Mouse (Mus musculus): Measurements from ENCODE around the gene Mab21l2. TPM values are rescaled to one million over a fixed set of nuclear protein-coding genes. Genes with fewer than 3 reads are reported as not detected.

Mab21l2 gene
- 10.9 and 11.4 TPM in 2 replicates for total RNA-seq (2021)
- long read RNA-seq, transcript Mab21l2-202 (1 exons, 2,580 nt), result major isoform, 11 of 11 reads
- long read RNA-seq, partial matches to known transcripts, result 0 of 11 reads
- long read RNA-seq, other reads (novel, unspliced or antisense), result 0 of 11 reads

DNA sequence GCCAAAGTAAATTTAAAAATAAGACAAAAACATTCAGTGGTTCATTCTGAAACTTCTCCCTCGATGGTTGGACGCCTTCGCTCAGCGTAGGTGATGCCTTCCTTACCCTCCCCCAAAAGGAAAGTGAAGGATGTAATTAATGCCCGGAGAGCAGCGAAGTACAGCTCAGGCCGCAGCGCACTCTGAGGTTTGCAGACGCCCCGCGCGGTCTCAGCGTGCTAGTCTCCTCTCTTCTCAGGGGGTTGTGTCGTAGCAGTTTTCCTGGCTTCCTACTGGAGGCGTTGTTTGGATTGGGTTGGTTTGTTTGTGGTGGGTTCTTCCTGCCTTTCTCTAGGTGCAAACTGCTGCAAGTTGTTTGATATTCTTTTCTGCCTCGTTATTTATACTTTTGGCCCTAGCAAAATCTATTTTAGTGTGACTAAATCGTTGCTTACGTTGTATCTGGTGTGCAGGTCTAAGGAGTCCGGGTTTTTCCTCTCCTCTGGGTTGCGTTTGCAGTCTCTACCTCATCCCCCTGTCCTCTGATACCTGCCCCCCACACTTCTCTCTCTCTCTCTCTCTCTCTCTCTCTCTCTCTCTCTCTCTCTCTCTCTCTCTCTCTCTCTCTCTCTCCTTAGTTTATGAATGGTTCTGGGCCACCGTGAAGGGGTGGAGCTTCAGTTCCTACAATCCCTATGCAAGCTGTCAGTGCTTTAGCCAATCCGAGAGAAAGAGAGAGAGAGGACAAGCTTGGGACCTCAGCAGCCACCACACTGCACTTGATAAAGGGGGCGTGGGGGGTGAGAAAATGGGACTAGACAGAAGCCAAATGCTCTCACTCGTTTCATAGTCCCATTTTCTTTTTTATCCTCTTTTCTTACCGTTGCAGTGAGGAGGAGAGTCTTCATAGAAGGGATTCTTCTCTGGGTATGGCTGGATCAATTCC lies at the start of gene Mab21l2:
TSS of gene Mab21l2 (minus strand) at position 539 of the 925 bp plus-strand sequence.
- no peak for DNase-seq

DNA sequence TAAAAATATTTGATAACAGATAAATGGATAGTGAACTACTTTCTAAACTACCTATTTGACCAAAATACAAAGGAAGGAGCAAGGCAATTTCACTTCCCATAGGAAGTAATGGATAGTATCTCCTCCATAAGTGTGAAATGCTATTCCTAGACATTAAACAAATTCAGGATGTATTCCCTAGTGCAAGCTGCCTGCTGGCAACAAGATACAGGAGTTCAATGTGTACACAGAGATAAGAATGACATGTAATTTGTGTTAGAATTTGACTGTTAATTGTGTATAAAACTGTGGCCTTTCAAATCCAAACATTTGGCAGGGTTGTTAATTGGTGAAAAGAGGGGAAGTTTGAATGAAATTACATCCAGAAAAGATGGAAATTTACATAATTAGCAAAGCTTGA lies 26.9 kb upstream of the Mab21l2 start:
- no peak for DNase-seq

DNA sequence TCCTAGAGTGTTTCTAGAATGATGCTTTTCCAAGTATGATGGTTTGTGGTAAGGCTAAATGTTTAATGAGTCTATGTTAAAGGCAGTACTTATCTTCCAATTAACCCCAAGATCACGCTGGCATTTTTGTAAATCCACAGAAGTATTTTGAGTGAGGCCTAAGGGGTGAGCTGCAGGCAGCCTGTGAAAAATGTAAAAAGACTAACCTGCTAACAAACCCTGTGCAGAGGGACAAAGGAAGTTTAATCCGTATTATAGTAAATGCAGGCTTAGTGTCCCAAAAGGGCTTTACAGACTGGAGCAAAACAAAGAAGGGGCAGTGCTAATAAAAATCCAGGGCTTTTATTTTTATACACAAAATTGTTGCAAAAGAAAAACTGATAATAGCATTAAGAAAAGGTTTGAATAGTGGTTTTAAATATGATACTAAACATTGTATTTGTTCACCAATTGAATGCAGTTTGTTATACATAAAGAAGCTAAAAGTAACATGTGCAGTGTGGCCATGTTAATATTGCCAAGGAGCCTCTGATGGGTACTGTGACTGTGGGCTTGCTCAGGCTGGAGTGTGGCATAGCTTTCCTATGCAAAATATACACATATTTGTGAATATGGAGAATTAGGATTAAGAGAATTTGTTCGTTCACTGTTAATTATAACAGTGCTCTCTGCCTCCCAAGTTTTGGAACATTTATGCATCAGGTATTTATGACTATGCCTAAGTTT lies 24.3 kb upstream of the Mab21l2 start:
- no peak for DNase-seq

DNA sequence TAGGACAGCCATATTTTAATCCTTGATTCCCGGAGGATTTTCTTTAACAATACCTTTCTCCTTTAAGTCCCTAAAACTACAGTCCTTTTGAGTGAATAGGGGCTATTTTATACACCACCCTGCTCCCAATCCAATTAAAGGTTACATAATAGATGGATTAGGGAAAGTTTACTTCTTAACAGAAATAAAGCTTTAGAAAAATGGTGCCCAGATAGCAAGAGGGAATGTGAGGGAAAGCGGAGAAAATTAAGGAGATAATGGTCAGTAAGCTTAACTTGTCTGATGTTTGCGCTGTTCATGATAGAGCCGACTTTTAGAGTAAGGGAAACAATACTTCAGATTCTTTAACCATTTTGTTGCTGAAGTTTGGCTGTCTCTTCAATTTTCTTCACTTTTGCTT lies 23.1 kb upstream of the Mab21l2 start:
- DNase-seq, result no peak

DNA sequence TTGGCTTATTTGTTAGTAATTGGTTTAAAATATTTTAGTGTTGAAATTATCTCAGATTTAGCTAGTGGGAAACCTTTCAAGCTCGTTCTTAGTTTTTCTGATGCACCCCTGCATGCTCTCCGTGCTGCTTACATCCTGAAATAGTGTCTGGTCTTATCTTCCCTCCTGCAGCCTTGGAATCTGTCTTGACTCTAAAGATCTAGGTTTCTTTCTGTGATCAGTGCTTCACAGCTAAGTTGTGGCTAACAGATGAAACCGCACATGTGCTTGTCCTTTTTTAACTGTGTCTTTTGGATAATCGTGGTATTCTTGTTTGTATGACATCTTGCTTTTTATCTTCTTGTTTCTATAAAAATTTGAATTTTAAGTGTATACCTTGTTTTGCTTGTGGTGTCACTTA lies 18.9 kb upstream of the Mab21l2 start:
- DNase-seq, result no peak

DNA sequence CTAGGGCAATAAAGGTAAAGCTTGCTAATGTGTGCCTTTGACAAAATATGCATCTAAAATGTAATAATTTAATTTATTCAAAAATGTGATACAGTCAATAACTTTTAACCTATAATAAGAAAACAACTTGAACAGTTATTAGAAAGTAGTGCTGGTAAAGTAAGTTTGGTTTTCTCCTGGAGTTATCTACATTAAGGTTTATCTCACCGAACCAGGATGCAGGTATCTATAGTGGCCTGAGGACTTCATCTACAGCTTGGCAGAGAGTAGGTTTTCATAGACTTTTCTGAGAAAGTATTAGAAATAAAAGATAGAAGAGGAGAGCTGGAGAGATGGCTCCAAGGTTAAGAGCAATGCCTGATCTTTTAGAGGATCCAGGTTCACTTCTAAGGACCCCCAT lies 13.0 kb upstream of the Mab21l2 start:
- no peak for DNase-seq

DNA sequence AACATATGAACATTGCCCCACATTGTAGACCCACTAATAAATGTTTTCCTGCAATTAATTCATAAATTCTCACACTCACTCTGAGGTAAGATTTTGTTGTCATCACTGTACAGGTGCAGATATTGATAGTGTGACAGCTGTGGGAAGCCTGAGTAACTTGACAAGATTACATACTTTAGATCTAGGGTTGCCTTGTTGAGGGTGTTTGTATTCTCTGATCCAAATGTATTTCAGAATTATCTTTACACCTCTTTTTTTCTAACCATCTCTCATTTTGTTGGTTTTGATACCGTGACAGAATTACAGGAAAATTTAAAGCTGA lies 12.6 kb upstream of the Mab21l2 start:
- DNase-seq, result no peak

DNA sequence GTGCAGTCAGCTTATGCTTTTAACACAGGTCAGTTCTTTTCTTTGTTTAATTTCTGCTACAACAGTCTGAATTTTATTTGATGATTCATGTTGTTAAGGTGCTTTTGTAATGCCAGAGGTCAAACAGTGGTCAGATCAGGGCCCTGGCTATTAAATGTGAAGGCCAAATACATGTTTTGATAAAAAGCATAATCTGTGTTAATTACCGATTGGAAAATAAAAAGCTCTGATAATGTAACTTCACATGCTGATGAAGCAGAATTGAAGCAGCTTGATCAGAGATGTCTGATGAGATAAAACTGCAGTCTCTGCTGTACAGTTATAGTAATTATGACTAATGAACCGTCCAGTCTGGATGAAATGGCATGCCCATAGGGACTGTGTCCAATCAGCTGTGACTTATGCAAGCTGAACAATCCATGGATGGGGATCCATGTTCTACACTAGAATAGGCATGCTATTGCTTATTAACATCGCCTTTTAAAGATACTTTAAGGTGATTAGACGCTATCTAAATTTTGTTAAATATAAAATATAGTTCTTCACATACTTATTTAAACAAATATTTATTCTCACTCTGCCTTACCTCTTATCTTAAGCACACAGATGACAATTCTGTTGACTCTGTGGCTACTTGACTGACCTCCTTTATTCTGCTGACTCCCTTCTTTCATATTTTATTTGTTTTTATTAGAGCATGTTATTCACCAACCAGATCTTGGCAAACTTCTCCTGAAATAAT lies 12.0 kb upstream of the Mab21l2 start:
- DNase-seq, result no peak

DNA sequence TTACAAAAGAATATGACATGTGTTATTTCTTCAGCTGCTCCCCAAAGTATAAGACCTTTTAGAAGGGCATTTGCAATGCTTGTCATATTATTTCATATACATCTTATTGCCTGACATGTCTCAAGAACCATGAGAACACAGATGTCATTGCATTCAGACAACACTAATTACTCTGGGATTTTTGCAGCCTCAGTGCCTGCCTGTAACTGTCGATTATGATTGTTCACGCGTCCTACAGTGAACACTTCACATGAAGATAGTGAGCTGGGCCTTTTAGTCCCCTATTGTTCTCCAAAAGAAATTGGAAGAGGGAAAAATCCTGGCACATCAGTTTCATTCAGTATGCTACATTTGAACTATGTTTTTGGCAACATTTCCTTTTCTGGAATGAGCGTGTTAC lies 11.2 kb upstream of the Mab21l2 start:
- no peak for DNase-seq

DNA sequence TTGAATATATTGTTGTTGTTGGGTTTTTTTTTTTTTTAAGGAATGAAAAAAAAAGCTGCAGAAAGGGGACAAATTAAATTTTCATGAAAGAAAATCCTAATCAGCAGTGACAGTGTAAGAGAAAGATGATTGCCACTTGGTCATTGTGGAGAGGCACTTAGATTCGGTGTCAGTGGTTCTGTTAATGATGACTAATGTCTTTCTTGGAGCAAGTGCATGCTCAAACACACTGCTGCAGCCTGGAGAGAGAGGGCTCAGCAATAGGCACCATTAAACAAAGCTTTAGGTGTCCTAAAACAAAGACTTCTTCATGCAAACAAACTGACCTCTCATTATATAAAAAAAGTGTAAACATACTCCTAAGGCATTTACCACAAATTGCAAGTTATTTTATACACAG lies 10.5 kb upstream of the Mab21l2 start:
- no peak for DNase-seq

DNA sequence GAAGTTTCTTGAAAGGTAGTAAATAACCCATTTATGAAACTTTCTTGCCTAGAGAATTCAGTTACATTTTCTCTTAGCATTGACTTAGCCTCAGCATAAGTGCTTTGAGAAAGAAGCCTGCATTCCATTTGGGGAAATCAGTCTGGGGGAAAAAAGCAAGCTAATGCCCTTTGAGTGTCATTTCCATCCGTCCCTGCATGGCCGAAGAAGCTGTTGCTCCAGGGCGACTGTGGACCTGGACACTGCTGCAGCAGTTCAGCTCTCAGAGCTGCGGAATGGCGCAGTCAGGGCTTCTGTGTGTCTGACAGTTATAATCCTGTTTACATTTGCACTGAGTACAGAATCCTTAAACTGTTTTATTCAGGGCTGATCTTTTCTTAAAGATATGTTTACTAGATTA lies 3.7 kb upstream of the Mab21l2 start:
- no peak for DNase-seq

DNA sequence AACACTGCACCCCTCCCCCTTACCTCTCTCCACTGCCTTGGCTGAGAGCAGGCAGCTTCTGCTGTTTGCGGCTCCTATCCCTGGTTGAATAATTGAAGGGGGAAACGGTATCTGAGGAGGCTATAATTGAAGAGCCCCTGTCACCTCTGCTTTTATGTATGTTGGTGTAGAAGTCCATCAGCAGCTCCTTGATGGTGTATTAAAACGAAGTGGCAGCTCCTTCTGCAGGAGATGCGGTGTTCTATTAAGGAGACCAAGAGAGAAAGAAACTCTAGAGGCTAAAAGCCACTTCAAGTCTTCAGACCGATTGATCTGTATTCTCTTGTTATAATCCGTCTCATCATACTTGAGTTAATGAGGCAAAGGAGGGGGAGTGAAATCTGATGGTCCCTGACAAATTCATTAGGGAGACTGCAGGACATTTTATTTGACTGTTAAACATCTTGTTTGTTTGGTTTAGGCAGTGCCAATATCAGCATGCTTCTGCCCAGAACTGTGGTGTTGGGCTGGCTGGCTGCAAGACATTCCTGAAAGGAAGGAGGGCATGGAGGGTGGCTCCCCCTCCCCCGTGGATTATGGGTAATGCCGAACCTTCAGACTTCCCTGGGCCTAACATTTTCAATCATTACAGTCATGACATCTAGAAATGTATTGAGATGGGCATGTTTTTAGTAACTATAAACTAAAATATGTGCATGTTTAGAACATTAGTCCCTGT lies 2.7 kb upstream of the Mab21l2 start:
- no peak for DNase-seq

DNA sequence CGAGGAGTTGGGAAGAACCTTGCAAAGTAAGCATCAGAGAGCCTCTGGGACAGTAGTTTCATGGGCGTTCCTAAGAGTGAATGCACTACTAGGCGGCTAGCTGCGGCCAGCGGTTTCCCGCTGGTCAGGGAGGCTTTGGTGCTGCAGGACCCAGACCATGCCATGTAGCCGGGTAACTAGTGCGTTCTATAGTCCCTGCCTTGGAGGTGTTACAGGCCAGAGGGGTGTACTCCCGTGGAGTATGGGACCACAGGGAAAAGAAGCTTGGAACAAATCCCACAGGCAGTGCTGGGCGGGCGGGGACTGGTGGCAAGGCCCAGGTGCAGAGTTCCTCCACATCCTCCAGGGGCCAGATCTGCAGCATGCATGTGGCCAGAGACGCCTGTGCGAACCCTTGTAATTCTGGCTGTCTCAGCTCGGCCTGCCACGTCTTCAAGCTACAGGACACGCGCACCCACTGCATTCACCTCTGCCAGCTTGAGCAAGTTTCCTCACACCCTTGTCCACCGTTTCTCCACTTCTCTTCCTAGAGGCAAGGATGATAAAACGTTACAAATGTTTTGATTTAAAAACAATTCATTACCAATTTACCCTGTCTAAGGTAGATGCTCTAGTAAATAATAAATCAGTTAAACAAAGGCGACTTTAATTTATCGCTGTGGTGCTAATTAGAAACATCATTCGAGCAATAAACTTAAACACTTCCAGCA lies 2.0 kb upstream of the Mab21l2 start:
- DNase-seq, result no peak

DNA sequence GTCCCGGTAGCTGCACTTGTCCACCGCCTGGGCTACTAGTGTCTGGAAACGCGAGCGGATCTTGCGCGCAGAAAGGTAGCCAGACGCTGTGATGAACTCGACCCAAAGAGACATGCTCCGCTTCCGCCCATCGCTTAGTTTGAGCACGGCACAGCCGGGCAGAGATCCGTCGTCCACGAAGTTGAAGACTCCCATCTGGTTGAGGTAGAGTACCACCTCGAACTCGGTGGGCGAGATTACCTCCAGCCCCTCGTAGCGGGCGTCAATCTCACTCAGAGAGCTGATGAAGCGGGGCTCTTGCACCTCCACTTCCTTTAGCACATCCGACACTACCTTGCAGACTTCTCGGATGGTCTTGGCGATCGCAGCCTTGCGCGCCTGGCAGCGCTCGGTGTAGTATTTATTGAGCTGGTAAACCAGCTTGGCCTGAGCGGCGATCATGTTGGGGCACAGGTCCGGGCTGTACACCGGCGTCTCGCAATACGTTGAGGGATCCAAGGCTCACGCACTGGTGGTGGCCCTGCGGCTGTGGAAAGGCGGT lies 1.1 kb downstream of the Mab21l2 start:
- DNase-seq, result peak; percentile 14

DNA sequence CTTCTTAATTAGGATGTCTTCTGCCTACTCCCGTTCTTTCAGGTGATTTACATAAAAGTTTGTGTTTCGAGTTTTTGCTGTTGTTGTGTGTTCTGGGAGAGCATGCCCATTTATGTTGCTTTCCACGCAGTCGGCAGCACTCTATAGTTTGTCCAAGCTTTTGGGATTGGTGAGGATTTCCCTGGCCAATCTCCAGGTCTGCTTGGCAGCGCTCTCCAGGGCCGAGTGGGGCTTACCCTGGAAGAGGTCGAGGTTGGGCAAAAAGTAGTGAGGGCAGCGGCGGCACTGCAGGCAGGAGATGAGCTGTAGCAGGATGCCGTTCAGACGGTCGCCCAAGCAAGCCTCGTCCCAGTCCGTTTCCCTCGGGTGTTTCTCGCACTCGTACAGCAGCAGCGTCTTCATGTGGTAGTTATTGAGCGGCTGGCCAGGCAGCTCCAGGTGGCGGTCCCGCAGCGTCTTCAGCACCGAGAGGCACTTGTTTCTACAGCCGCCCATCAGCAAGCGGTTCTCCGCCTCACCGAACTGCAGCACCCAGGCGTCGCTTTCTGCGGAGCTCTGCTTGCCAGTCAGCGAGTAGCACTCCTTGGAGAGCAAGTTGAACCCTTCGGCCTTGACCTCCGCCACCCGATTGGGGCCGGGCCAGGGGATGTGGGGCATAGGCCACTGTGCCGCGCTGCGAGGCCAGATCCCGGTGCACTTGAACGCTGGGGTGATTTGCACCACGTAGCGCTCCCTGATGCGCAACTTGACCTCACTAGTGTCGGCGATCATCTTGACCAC lies 1.8 kb downstream of the Mab21l2 start:
- peak; percentile 74 for DNase-seq

DNA sequence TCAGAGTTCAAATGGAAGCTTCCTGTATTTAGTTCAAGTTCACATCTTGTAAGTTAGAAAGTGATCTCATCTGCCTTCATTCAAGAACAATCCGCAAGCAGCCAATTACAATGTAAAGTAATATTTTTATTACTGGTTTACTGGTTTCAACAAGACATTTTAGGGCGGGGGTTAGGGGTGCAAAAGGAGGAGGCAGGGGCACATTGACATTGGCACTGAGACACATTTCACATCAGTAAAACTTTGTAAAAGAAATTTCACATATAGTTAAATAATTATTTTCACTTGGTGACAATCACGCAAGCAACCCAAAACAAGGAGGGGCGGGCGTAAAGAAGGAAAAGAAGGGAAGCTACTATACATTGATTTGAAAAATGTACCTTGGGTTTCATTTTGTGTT lies 2.5 kb downstream of the Mab21l2 start:
- DNase-seq, result no peak

DNA sequence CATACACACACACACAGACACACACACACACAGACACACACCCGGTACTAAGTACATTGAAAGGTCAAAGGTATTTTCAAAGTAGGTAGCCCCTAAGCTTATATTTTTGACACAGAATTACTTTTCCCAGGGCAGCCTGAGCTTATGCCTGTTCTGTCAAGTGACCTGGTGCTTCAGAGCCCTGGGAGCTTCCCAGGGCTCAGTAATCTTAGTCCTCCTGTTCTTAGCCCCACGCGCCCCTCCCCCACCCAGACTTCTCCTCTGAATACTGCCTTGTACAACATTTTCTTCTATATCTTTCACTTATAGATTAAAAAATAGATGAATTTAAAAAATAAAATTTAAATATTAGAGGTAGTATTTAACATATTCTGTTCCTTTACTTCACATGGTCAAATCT lies 3.6 kb downstream of the Mab21l2 start:
- no peak for DNase-seq

DNA sequence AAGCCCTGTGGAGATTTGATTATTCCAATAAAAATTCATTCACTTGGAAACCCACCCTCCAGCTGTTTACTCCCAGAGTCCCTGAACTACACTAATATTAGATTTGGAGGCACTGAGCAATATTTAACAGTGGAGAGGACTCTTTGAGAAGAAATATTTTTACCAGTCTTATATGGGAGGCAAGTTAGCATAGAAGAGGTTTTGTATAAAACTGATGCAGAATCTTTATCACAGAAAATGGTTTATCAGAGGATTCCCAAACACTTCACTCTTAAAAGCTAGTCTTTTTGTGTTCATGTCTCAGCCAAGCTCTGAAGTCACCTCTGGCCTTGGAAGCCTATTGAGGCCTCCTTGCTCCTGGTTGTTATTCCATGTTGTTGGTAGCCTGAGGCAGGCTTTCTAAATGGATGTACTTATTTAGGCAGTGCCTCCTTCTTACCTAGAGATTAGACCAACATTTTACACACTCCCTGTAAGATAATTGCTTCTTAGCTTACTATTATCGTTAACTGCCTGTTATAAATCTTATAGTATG lies 6.5 kb downstream of the Mab21l2 start:
- DNase-seq, result no peak

DNA sequence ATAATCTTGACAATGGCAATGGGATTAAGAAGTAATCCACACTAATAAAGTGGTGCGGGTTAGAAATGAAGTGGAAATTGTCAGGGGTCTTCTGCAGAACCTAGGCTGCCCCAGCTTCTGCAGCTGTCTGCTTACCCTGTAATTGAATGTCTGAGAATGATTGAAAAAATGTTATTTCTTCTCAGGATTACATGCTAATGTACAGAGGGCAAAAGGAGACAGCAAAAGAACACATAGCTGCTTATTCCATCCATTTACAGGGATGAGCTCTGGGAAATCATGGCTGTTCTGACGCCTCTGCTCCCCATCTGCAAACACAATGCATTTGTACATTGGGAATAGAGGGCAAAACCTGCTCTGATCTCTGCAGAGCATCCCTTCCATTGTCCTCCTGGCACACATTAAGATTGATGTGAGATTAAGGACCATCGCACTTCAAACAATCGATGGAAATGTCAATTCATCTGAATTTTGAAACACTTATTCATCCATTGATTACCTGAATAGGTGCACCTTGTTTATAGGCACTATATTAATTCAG lies 7.3 kb downstream of the Mab21l2 start:
- DNase-seq, result no peak

All from adrenal gland, postnatal 25 days (tissue).